Mouse (Mus musculus): ENCODE data around the gene Dnajc5. TPM values are rescaled to one million over a fixed set of nuclear protein-coding genes. Genes with fewer than 3 reads are reported as not detected.
A peak's percentile ranks its signal among the peaks of the same experiment; 100 is the strongest.

The Dnajc5 gene
- polyA plus RNA-seq, 1 experiment from 2014 or later: 87.4 TPM

GRCm38 (mm10) chr2:181585506-181585905 lies 65.2 kb downstream of the Dnajc5 start:
- Histone ChIP-seq H3K27ac (no peak overlapping the region), H3K9me3 (no peaks in the 10 kb centered on the region), H3K36me3 (peaks cover 73% of the 10 kb centered on the region), H3K4me2 (no peak overlapping the region), H3K9ac (no peak overlapping the region), H3K4me1 (peaks cover 10% of the 10 kb centered on the region), H3K27me3 (no peaks in the 10 kb centered on the region), H3K4me3 (no peak overlapping the region)
- WGBS: 85% methylated on average over 5 of the region's 5 CpGs
- no peak for ATAC-seq (ENCODE audit: borderline replicate concordance, extremely low read depth, low FRiP score, low TSS enrichment)

DNA sequence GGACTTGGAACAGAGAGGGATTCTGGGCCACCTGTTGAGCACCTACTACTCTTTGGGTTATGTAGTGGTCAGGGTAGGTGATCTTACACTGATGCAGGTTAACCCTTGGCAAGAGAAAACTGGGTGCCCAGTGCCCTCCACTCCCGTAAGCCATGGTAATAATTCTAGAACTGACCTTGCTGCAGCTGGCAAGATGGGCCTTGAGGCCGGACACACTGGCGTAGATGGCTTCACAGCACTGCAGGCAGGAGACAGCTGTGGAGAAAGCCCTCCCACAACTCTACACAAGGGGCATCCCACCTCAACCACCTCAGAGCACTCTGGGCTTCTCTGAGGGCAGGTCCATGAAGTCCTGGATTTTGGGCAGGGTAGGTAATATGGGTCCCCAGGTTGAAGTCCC lies 65.8 kb downstream of the Dnajc5 start:
- Histone ChIP-seq H3K36me3 (peaks cover 75% of the 10 kb centered on the region), H3K4me3 (no peak overlapping the region), H3K4me1 (peaks cover 11% of the 10 kb centered on the region), H3K27me3 (no peaks in the 10 kb centered on the region), H3K9ac (no peak overlapping the region), H3K4me2 (no peak overlapping the region), H3K27ac (no peak overlapping the region), H3K9me3 (no peaks in the 10 kb centered on the region)
- 95% methylated on average over 3 of the region's 3 CpGs for WGBS
- no peak for ATAC-seq (ENCODE audit: borderline replicate concordance, extremely low read depth, low FRiP score, low TSS enrichment)

DNA sequence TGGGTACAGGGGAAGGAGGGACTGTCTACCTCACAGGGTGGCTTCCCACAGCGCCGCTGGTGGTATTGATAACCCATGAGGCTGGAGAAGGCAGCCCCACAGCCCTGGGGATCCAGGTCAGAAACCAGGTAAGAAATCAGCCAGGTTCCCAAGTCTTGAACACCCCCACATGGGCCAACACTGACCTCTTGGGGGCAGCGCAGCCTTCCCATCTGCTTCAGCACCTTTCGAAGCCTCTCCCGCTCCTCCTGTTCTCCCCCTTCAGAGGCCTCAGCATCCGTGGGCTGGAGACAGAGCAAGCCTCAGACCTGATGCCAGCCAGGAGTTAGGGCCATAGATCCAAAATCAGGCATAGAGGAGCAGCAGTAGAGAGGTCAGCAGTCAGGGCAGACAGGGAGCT lies 67.5 kb downstream of the Dnajc5 start:
- no peaks in the 10 kb centered on the region for H3K9me3 ChIP-seq
- no peak for ATAC-seq (ENCODE audit: borderline replicate concordance, extremely low read depth, low FRiP score, low TSS enrichment)
- no peak overlapping the region for H3K9ac ChIP-seq
- 90% methylated on average over 6 of the region's 6 CpGs for WGBS
- H3K36me3 ChIP-seq: peaks cover 75% of the 10 kb centered on the region
- H3K27me3 ChIP-seq: no peaks in the 10 kb centered on the region
- H3K4me2 ChIP-seq: no peak overlapping the region
- H3K4me1 ChIP-seq: peaks cover 11% of the 10 kb centered on the region
- H3K4me3 ChIP-seq: no peak overlapping the region
- H3K27ac ChIP-seq: no peak overlapping the region

- Histone ChIP-seq H3K4me3 (no peak overlapping the region), H3K9ac (no peak overlapping the region), H3K27me3 (no peaks in the 10 kb centered on the region), H3K27ac (no peak overlapping the region), H3K4me2 (no peak overlapping the region), H3K36me3 (peaks cover 73% of the 10 kb centered on the region), H3K4me1 (peaks cover 11% of the 10 kb centered on the region), H3K9me3 (no peaks in the 10 kb centered on the region)
- ATAC-seq (ENCODE audit: borderline replicate concordance, extremely low read depth, low FRiP score, low TSS enrichment): no peak
- 87% methylated on average over 11 of the region's 11 CpGs for WGBS
Measured at GRCm38 (mm10) chr2:181588229-181588780, 68.0 kb downstream of the Dnajc5 start.

- Histone ChIP-seq H3K9me3 (no peaks in the 10 kb centered on the region), H3K9ac (no peak overlapping the region), H3K4me2 (no peak overlapping the region), H3K36me3 (peaks cover 64% of the 10 kb centered on the region), H3K4me1 (peaks cover 11% of the 10 kb centered on the region), H3K27me3 (no peaks in the 10 kb centered on the region), H3K27ac (no peak overlapping the region), H3K4me3 (no peak overlapping the region)
- ATAC-seq (ENCODE audit: borderline replicate concordance, extremely low read depth, low FRiP score, low TSS enrichment): no peak
- 91% methylated on average over 10 of the region's 10 CpGs for WGBS
Measured at GRCm38 (mm10) chr2:181589011-181589731, 68.9 kb downstream of the Dnajc5 start.

- WGBS: 96% methylated on average over 9 of the region's 9 CpGs
Measured at GRCm38 (mm10) chr2:181589732-181590105, 69.4 kb downstream of the Dnajc5 start.

GRCm38 (mm10) chr2:181590471-181590870 lies 70.2 kb downstream of the Dnajc5 start:
- WGBS: 96% methylated on average over 5 of the region's 5 CpGs
- Histone ChIP-seq H3K9ac (no peak overlapping the region), H3K27ac (no peak overlapping the region), H3K4me2 (no peak overlapping the region), H3K4me1 (peaks cover 11% of the 10 kb centered on the region), H3K4me3 (no peak overlapping the region), H3K9me3 (no peaks in the 10 kb centered on the region), H3K27me3 (no peaks in the 10 kb centered on the region), H3K36me3 (peaks cover 51% of the 10 kb centered on the region)
- ATAC-seq (ENCODE audit: borderline replicate concordance, extremely low read depth, low FRiP score, low TSS enrichment): no peak

More at GRCm38 (mm10) chr2:181589732-181590105, 69.4 kb downstream of the Dnajc5 start:
- H3K36me3 ChIP-seq: peaks cover 59% of the 10 kb centered on the region
- no peaks in the 10 kb centered on the region for H3K27me3 ChIP-seq
- no peak overlapping the region for H3K27ac ChIP-seq
- no peaks in the 10 kb centered on the region for H3K9me3 ChIP-seq
- H3K4me1 ChIP-seq: peaks cover 11% of the 10 kb centered on the region
- no peak overlapping the region for H3K4me2 ChIP-seq
- no peak overlapping the region for H3K4me3 ChIP-seq
- ATAC-seq (ENCODE audit: borderline replicate concordance, extremely low read depth, low FRiP score, low TSS enrichment): no peak
- no peak overlapping the region for H3K9ac ChIP-seq

DNA sequence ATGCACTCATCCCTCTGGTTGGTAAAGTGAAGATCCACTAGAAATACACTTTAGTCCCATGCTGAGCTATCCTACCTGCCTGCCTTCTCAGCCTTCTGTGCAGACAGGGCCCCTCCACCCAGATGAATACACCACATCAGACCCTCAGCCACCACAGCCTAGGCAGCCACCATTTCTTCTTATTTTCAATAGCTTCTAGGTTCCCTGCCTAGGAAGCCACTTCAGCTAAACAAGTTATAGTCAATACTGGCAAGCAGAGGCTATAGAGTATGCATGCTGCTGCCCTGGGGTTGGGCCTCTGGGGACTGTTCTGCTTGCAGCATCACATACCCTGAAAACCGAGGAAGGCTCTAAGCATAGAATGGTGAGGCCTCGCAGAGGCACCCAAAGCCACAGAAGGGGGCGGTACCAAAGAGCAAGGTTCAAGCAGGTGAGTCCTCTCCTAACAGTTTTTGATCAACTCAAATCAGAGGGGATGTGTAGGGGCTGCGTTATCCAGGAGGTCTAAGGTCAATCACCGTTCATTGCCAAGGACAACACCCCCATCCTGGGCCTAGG lies 71.3 kb downstream of the Dnajc5 start, which contains the start of gene Prpf6:
Prpf6 (plus strand) TSS at position 341 of the 558 bp plus-strand sequence.
- H3K4me2 ChIP-seq: peak within 1 kb of the TSS; percentile 67
- H3K36me3 ChIP-seq: peaks cover 40% of the 10 kb centered on the region
- H3K27ac ChIP-seq: peak within 1 kb of the TSS; percentile 84
- WGBS: 11% methylated on average over 5 of the region's 5 CpGs
- H3K9me3 ChIP-seq: no peaks in the 10 kb centered on the region
- ATAC-seq (ENCODE audit: borderline replicate concordance, extremely low read depth, low FRiP score, low TSS enrichment): no peak; the same call in 1 of the 2 replicates
- H3K4me1 ChIP-seq: peaks cover 11% of the 10 kb centered on the region
- no peaks in the 10 kb centered on the region for H3K27me3 ChIP-seq
- H3K4me3 ChIP-seq: peak within 1 kb of the TSS; percentile 82
- peak within 1 kb of the TSS; percentile 95 for H3K9ac ChIP-seq

GRCm38 (mm10) chr2:181592231-181593041 lies 72.2 kb downstream of the Dnajc5 start, which contains the start of gene Zfp512b:
TSS of gene Zfp512b (minus strand) at chr2:181592803.
- Histone ChIP-seq H3K9ac (peak within 1 kb of the TSS; percentile 95), H3K36me3 (peaks cover 32% of the 10 kb centered on the region), H3K9me3 (no peaks in the 10 kb centered on the region), H3K4me3 (peak within 1 kb of the TSS; percentile 82), H3K27ac (peak within 1 kb of the TSS; percentile 84), H3K4me1 (peaks cover 11% of the 10 kb centered on the region), H3K27me3 (peaks cover 2% of the 10 kb centered on the region; the same call in 1 of the 2 replicates), H3K4me2 (peak within 1 kb of the TSS; percentile 67)
- WGBS: under 1% methylated on average over 83 of the region's 97 CpGs
- peak; percentile 82 for ATAC-seq (ENCODE audit: borderline replicate concordance, extremely low read depth, low FRiP score, low TSS enrichment)

DNA sequence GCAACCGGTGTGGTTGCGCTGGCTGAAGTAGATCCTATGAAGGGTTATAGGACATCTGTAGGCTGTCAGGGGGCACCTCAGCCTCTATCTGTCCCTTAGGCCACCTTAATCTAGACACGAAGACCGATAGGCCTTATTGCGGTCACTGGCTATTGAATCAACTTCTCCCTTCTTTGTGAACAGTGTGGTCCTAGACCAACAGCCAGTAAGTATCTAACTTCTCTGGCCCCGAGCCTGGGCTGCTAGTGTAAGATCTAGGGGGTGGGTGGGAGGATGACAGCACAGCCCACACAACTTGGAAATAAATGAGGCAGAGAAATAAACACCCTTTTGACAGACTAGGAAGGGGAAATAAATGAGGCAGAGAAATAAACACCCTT lies 72.7 kb downstream of the Dnajc5 start:
- H3K4me3 ChIP-seq: peak overlapping the region; percentile 82
- peaks cover 11% of the 10 kb centered on the region for H3K4me1 ChIP-seq
- peaks cover 27% of the 10 kb centered on the region for H3K36me3 ChIP-seq
- peak overlapping the region; percentile 67 for H3K4me2 ChIP-seq
- peaks cover 8% of the 10 kb centered on the region; the same call in 1 of the 2 replicates for H3K27me3 ChIP-seq
- peak; percentile 44; the same call in 1 of the 2 replicates for ATAC-seq (ENCODE audit: borderline replicate concordance, extremely low read depth, low FRiP score, low TSS enrichment)
- peak overlapping the region; percentile 84 for H3K27ac ChIP-seq
- H3K9me3 ChIP-seq: no peaks in the 10 kb centered on the region
- under 1% methylated on average over 6 of the region's 6 CpGs for WGBS
- H3K9ac ChIP-seq: peak overlapping the region; percentile 95

- Histone ChIP-seq H3K27ac (no peak overlapping the region), H3K36me3 (peaks cover 18% of the 10 kb centered on the region)
- ATAC-seq (ENCODE audit: borderline replicate concordance, extremely low read depth, low FRiP score, low TSS enrichment): no peak
Measured at GRCm38 (mm10) chr2:181593937-181594336, 73.7 kb downstream of the Dnajc5 start.

More at GRCm38 (mm10) chr2:181593937-181594336, 73.7 kb downstream of the Dnajc5 start:
- no peak overlapping the region for H3K9ac ChIP-seq
- H3K4me2 ChIP-seq: no peak overlapping the region
- no peaks in the 10 kb centered on the region for H3K9me3 ChIP-seq
- H3K4me1 ChIP-seq: peaks cover 11% of the 10 kb centered on the region
- H3K4me3 ChIP-seq: no peak overlapping the region
- H3K27me3 ChIP-seq: peaks cover 17% of the 10 kb centered on the region; the same call in 1 of the 2 replicates

Measured in lung, embryonic 15.5 days (tissue).